Mouse (Mus musculus) cortical plate, adult 2 months (tissue): Measurements from ENCODE around the gene Shf.

Experiments used
- CTCF ChIP-seq: fragments of 200-500 bp; IDR thresholded peaks from 2 replicates; pipeline ENCODE4 v1.5.1; 2011; ENCODE audit warnings: mild to moderate bottlenecking, control low read depth, low read length; ENCODE audit not compliant: insufficient read depth; ENCODE audit errors: extremely low read depth
- POLR2A ChIP-seq: fragments of 200-500 bp; IDR thresholded peaks from 2 replicates; pipeline ENCODE4 v1.6.1; 2011; ENCODE audit warnings: mild to moderate bottlenecking, low read length, control low read depth; ENCODE audit not compliant: insufficient read depth; ENCODE audit errors: extremely low read depth

DNA sequence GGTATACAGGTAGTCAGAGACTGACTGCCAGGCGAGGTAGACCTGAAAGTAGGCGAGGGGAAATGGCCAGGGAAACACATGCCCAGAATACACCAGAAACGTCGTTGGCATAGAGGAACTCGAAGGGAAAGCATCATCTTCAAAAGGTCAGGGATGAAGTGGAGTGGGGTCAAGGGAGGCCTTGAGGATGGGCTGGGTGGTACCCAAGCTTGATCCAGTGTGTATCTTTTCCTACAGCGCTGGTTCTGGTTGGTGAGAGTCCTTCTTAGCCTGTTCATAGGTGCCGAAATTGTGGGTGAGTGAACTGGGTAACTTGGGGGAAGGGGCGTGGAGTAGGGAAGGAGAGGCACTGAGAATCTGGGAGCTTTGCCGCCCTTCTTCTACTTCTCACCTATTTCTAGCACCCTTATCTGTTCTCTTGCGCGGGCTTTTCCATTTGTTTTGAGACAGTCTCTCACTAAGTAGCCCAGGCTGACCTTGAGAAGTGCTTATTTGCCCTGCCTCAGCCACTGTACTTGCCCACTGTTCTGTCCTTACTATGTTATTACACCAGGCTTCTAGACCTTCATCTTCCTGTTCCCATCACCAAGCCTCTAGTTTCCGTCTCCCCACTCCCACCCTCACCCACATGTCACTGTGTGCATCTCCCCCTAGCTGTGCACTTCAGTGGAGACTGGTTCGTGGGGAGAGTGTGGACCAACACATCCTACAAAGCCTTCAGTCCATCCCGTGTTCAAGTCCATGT lies 68.9 kb downstream of the Shf start:
- no peak for TF ChIP-seq POLR2A
- TF ChIP-seq CTCF: no peak
